Mouse (Mus musculus): ENCODE results near the gene Znhit3. TPM values are rescaled to one million over a fixed set of nuclear protein-coding genes. Genes with fewer than 3 reads are reported as not detected.

The Znhit3 gene
- polyA plus RNA-seq (2015; fragmentation: Nextera tagmentation; extraction: Ambion mirVana): 27.9 and 28.6 TPM in 2 replicates

DNA sequence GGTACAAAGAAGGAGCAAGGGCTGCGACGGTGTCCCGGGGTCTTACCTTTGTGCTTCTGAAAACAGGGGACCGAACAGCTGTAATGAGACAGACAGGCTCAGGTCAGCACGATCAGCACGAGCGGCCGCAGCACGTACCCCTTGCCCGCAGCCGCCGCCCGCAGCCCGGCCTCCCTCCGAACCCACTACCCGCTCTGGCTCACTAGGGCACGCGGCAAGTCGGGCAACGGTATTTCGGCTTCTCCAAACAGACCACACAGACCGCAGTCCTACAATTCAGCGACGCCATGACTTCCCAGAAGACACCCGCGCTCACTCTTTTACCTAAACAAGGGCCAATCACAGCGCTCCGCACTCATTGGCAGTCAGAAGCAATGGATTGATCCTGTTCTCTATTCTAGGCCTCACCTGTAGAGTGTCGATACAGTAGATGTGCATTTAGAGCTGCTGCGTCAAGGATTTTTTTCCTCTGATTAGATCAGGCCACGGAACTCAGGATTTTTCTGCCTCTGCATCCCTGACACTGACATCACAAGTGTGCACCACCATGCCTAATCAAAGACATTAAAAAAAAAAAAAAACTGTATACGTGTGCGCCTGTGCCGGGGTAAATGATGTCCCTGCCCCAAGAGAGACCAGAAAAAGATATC, at the start of gene Znhit3:
Znhit3 (minus strand) TSS at position 314 of the 650 bp plus-strand sequence.
- peak within 1 kb of the TSS; percentile 87 for H3K4me2 ChIP-seq (replicated peaks; ENCODE audit: low read depth)
- H3K4me3 ChIP-seq (ENCODE audit: low read depth, low read length): peak within 1 kb of the TSS; percentile 75
- peak within 1 kb of the TSS; percentile 83 for H3K9ac ChIP-seq (ENCODE audit: low read length)
- no peaks in the 10 kb centered on the region for H3K27me3 ChIP-seq (ENCODE audit: control insufficient read depth, insufficient read depth, low read length)
- peaks cover 7% of the 10 kb centered on the region; the same call in 1 of the 2 replicates for H3K36me3 ChIP-seq (ENCODE audit: control insufficient read depth, insufficient read depth, low read length)
- TF ChIP-seq CTCF (IDR thresholded peaks at IDR 0.05; ENCODE audit: low read depth) (peak; percentile 26; the same call in 1 of the 2 replicates), EP300 (optimal IDR thresholded peaks at IDR 0.05) (no peak)
- ATAC-seq (ENCODE audit: low FRiP score, low TSS enrichment): peak; percentile 93
- no peaks in the 10 kb centered on the region for H3K4me1 ChIP-seq (replicated peaks; ENCODE audit: control insufficient read depth, insufficient read depth)
- H3K27ac ChIP-seq (replicated peaks): no peak within 1 kb of the TSS
- DNase-seq (ENCODE audit: low spot score): peak; percentile 83
- H3K9me3 ChIP-seq (ENCODE audit: control insufficient read depth, low read length): no peaks in the 10 kb centered on the region
- 4% methylated on average over 34 of the region's 34 CpGs for WGBS

DNA sequence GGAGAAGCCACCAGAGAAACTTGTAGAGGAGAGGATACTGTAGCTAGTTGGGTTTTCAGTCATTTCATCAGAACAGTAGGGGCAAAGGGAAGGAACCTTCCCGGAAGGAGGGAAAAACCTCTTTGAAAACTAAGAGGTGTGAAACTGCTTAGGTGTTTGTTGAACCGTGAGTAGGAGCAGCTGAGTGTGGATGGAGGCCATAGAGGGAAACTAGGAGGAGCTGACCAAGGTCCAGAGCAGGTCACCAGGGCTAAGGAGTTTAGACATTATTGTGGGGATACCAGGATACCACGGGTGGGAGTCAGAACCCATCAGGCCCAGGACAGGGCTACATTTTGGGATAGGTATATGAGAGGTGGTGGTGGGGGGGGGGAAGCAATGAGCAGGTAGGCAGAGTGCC, 47.4 kb upstream of the Znhit3 start:
- WGBS: 78% methylated on average over 3 of the region's 3 CpGs
- H3K4me1 ChIP-seq (replicated peaks; ENCODE audit: control insufficient read depth, insufficient read depth): no peaks in the 10 kb centered on the region

DNA sequence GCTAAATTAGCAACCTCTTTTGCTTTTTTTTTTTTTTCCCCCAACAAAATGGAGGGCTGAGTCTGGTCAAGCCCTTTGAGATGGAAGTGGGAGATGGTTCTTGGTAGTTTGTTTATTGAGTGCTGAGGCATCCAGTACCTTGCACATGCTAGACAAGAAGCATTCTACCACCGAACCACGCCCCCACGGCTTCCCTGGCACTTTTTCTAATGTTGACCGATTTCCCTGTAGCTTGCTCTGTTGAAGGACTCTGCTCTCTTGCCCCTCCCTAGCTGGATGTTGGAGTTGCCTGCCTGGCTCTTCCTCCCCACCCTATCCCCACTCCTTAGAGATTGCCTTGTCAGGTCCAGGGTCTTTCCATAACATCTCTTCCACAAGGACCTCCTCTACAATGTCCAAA, 46.4 kb upstream of the Znhit3 start:
- no peaks in the 10 kb centered on the region for H3K9me3 ChIP-seq (ENCODE audit: control insufficient read depth, low read length)
- no peaks in the 10 kb centered on the region for H3K36me3 ChIP-seq (ENCODE audit: control insufficient read depth, insufficient read depth, low read length)
- no peak for ATAC-seq (ENCODE audit: low FRiP score, low TSS enrichment)
- H3K4me2 ChIP-seq (replicated peaks; ENCODE audit: low read depth): no peak overlapping the region
- no peak overlapping the region for H3K9ac ChIP-seq (ENCODE audit: low read length)
- no peak overlapping the region for H3K4me3 ChIP-seq (ENCODE audit: low read depth, low read length)
- 0 out of 2 replicates have a peak, but pooled peaks cover 2% of the 10 kb centered on the region for H3K4me1 ChIP-seq (replicated peaks; ENCODE audit: control insufficient read depth, insufficient read depth)
- TF ChIP-seq CTCF (IDR thresholded peaks at IDR 0.05; ENCODE audit: low read depth) (no peak), EP300 (optimal IDR thresholded peaks at IDR 0.05) (no peak)
- no peak for DNase-seq (ENCODE audit: low spot score)
- WGBS: 67% methylated on average over 4 of the region's 4 CpGs
- no peaks in the 10 kb centered on the region for H3K27me3 ChIP-seq (ENCODE audit: control insufficient read depth, insufficient read depth, low read length)
- no peak overlapping the region for H3K27ac ChIP-seq (replicated peaks)

More for the DNA sequence above, 47.4 kb upstream of the Znhit3 start:
- Histone ChIP-seq H3K9ac (ENCODE audit: low read length) (no peak overlapping the region), H3K4me2 (replicated peaks; ENCODE audit: low read depth) (no peak overlapping the region), H3K36me3 (ENCODE audit: control insufficient read depth, insufficient read depth, low read length) (no peaks in the 10 kb centered on the region), H3K4me3 (ENCODE audit: low read depth, low read length) (no peak overlapping the region), H3K9me3 (ENCODE audit: control insufficient read depth, low read length) (no peaks in the 10 kb centered on the region), H3K27me3 (ENCODE audit: control insufficient read depth, insufficient read depth, low read length) (no peaks in the 10 kb centered on the region), H3K27ac (replicated peaks) (no peak overlapping the region)
- DNase-seq (ENCODE audit: low spot score) (no peak), ATAC-seq (ENCODE audit: low FRiP score, low TSS enrichment) (no peak)
- TF ChIP-seq CTCF (IDR thresholded peaks at IDR 0.05; ENCODE audit: low read depth): no peak

DNA sequence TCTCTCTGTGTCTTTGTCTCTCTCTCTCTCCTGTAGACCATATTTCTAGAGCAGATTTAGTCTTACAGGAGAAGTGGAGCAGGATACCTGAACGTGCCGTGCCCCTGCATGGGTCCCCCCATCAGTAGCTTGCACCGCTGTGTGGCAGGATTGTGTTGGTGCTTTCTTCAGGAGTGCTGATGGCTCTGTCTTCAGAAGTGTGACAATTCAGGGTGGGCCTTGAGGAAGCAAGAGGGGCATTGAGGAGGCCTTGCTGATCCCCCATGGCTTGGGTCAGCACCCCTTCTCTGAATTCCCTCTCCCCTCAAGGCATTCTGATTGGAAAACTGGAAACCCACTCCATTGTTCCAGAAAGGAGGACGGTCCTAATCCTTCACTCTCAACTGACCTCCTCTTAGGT, 45.4 kb upstream of the Znhit3 start:
- H3K4me3 ChIP-seq (ENCODE audit: low read depth, low read length): no peak overlapping the region
- no peak overlapping the region for H3K9ac ChIP-seq (ENCODE audit: low read length)
- TF ChIP-seq EP300 (optimal IDR thresholded peaks at IDR 0.05) (no peak), CTCF (IDR thresholded peaks at IDR 0.05; ENCODE audit: low read depth) (no peak)
- no peaks in the 10 kb centered on the region for H3K9me3 ChIP-seq (ENCODE audit: control insufficient read depth, low read length)
- H3K4me1 ChIP-seq (replicated peaks; ENCODE audit: control insufficient read depth, insufficient read depth): 0 out of 2 replicates have a peak, but pooled peaks cover 2% of the 10 kb centered on the region
- no peak overlapping the region for H3K27ac ChIP-seq (replicated peaks)
- 92% methylated on average over 4 of the region's 4 CpGs for WGBS
- no peak overlapping the region for H3K4me2 ChIP-seq (replicated peaks; ENCODE audit: low read depth)
- no peaks in the 10 kb centered on the region for H3K36me3 ChIP-seq (ENCODE audit: control insufficient read depth, insufficient read depth, low read length)
- ATAC-seq (ENCODE audit: low FRiP score, low TSS enrichment) (no peak), DNase-seq (ENCODE audit: low spot score) (no peak)
- H3K27me3 ChIP-seq (ENCODE audit: control insufficient read depth, insufficient read depth, low read length): no peaks in the 10 kb centered on the region

DNA sequence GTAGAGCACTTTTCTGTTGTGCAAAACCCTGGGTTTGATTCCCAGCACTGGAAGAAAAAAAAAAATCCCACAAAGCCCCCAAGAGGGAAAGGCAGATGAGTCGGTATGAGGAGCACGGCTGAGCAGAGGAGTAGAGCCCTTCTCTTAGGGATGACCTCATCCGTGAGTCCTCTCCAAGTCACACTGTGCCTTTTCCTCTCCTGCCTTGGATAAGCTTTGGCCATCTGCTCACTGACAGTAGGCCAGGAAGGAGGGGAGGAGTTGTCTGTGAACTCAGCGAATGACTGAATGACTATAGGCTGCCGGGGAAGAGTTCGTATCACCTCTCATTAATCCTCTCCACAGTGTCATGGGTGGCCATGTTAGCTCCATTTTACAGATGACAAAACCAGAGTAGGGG, 44.6 kb upstream of the Znhit3 start:
- Histone ChIP-seq H3K4me2 (replicated peaks; ENCODE audit: low read depth) (no peak overlapping the region), H3K4me1 (replicated peaks; ENCODE audit: control insufficient read depth, insufficient read depth) (0 out of 2 replicates have a peak, but pooled peaks cover 2% of the 10 kb centered on the region), H3K36me3 (ENCODE audit: control insufficient read depth, insufficient read depth, low read length) (no peaks in the 10 kb centered on the region), H3K27ac (replicated peaks) (no peak overlapping the region), H3K27me3 (ENCODE audit: control insufficient read depth, insufficient read depth, low read length) (no peaks in the 10 kb centered on the region), H3K9me3 (ENCODE audit: control insufficient read depth, low read length) (no peaks in the 10 kb centered on the region), H3K9ac (ENCODE audit: low read length) (no peak overlapping the region), H3K4me3 (ENCODE audit: low read depth, low read length) (no peak overlapping the region)
- 70% methylated on average over 6 of the region's 6 CpGs for WGBS
- DNase-seq (ENCODE audit: low spot score) (no peak), ATAC-seq (ENCODE audit: low FRiP score, low TSS enrichment) (no peak)
- TF ChIP-seq CTCF (IDR thresholded peaks at IDR 0.05; ENCODE audit: low read depth) (no peak), EP300 (optimal IDR thresholded peaks at IDR 0.05) (no peak)

DNA sequence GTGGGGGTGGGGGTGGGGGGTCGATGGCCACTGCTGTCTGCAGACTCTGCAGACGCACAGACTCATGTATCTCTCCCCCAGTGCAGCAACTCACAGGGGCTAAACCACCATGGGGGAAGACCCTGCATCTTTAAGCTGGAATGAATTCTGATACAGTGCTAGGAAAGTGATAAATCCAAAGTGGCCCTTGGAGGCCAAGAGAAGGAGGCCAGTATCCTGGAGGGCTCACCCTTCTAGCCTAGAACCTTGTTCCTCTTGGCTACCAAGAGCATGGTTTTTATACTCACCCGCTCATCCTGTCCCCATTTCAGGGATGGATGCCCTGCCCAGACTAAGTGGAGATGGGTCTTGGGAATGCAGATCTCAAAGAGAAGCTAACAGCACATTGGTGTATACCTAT, 44.1 kb upstream of the Znhit3 start:
- 42% methylated on average over 3 of the region's 3 CpGs for WGBS
- Histone ChIP-seq H3K4me2 (replicated peaks; ENCODE audit: low read depth) (no peak overlapping the region), H3K27ac (replicated peaks) (no peak overlapping the region)

More for the DNA sequence above, 44.1 kb upstream of the Znhit3 start:
- DNase-seq (ENCODE audit: low spot score) (no peak), ATAC-seq (ENCODE audit: low FRiP score, low TSS enrichment) (no peak)
- 0 out of 2 replicates have a peak, but pooled peaks cover 2% of the 10 kb centered on the region for H3K4me1 ChIP-seq (replicated peaks; ENCODE audit: control insufficient read depth, insufficient read depth)
- H3K9me3 ChIP-seq (ENCODE audit: control insufficient read depth, low read length): no peaks in the 10 kb centered on the region
- no peak overlapping the region for H3K9ac ChIP-seq (ENCODE audit: low read length)
- no peaks in the 10 kb centered on the region for H3K27me3 ChIP-seq (ENCODE audit: control insufficient read depth, insufficient read depth, low read length)
- TF ChIP-seq EP300 (optimal IDR thresholded peaks at IDR 0.05) (no peak), CTCF (IDR thresholded peaks at IDR 0.05; ENCODE audit: low read depth) (no peak)
- H3K4me3 ChIP-seq (ENCODE audit: low read depth, low read length): no peak overlapping the region
- no peaks in the 10 kb centered on the region for H3K36me3 ChIP-seq (ENCODE audit: control insufficient read depth, insufficient read depth, low read length)
